Mouse (Mus musculus): Measurements from ENCODE around the gene Lclat1.

DNA sequence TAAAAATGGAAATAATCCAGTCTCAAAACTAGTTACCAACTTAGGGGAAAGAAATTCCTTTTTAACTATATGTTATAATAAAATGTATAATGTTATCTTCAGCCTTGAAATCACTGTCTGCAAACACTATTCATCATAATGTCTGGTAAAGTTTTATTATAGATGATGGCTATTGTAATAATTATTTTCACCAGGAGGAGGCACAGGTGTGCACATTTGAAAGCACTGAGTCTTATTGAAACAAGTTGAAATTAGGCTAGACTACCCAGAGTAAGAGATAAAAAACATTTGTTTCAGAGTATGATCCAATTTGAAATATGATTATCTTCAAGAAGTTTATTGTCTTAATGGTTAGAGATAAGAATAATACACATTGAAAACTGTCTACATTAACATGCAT, 91.6 kb downstream of the Lclat1 start:
- TF ChIP-seq TAL1 (IDR thresholded peaks at IDR 0.05; ENCODE audit: low read length) (no peak), GATA1 (IDR thresholded peaks at IDR 0.05; ENCODE audit: low read length) (no peak)
